Mouse (Mus musculus): Measurements from ENCODE around the gene Spag9. TPM values are rescaled to one million over a fixed set of nuclear protein-coding genes. Genes with fewer than 3 reads are reported as not detected.

The Spag9 gene
- polyA plus RNA-seq, 1 experiment from 2014 or later = 10.0 TPM

DNA sequence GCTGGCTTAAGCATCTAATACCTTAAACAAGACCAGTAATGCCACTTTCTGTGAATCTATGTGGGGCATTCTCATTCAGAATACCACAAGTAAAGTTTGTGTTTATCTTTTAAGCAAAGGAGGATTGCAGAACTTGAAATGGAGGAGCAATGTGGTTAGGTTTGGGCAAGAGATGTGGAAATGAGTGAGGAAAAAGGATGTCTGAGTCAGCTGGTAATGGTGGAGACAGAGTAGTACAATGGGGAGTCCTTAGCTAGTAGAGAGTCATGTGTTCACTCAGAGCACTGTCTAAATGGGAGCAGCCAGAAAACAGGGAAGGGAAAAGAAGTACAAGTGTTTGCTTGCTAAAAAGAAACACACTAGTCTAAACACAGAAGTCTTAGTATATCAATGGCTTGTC, 122.7 kb downstream of the Spag9 start:
- no peaks in the 10 kb centered on the region for H3K27me3 ChIP-seq
- H3K9ac ChIP-seq = no peak overlapping the region
- ATAC-seq (ENCODE audit: low read depth) (no peak), DNase-seq (no peak)
- no peaks in the 10 kb centered on the region for H3K9me3 ChIP-seq (replicated peaks)
- H3K36me3 ChIP-seq = peaks cover 42% of the 10 kb centered on the region
- H3K4me2 ChIP-seq = no peak overlapping the region
- no peak overlapping the region for H3K4me3 ChIP-seq (replicated peaks)
- H3K27ac ChIP-seq = no peak overlapping the region
- H3K4me1 ChIP-seq (replicated peaks) = peaks cover 9% of the 10 kb centered on the region

DNA sequence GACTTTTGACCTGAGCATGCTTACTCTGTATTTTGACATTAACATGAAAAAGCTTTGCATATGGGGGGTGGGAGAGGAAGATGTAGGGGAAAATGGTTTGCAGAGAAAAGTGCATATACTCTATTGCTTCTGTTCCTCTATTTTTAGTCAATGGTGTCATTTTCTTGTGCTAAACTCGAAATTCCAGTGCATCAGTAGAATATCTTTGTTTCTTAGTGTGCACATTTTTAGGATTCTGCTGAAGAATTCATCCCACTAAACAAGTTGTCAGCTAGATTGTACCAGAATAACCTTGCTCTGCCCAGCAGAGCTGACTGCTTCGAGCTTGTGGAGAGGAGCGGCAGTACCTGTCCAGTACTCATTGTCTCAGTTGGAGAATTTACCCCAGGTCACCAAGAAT, 124.8 kb downstream of the Spag9 start:
- no peak overlapping the region for H3K9ac ChIP-seq
- H3K4me2 ChIP-seq = no peak overlapping the region
- DNase-seq (no peak), ATAC-seq (ENCODE audit: low read depth) (no peak)
- H3K27me3 ChIP-seq = no peaks in the 10 kb centered on the region
- H3K9me3 ChIP-seq (replicated peaks) = no peaks in the 10 kb centered on the region
- H3K4me3 ChIP-seq (replicated peaks) = no peak overlapping the region
- H3K4me1 ChIP-seq (replicated peaks) = no peaks in the 10 kb centered on the region
- peaks cover 34% of the 10 kb centered on the region for H3K36me3 ChIP-seq
- H3K27ac ChIP-seq = no peak overlapping the region
- WGBS (ENCODE audit: insufficient replicate concordance) = 76% methylated on average over 3 of the region's 3 CpGs

DNA sequence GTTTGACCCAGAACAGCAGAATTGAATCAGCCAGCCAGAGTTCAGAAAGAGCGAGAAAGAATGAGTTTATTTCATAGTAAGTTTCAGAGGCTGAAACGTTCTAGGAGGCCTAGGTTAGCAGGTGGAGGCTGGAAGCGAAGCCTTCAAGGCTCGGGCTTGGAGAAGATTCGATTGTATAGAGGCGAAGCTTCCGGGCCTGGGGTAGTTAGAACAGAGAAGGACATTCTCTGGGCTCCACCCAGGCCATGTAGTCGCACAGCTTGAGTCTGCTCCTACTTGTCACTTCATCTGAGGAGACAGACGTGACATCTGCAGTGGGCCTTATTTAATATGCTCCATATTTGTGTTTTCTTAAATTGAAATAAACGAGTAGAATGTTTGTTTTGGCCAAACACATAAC, 125.6 kb downstream of the Spag9 start:
- Histone ChIP-seq H3K9ac (no peak overlapping the region), H3K27me3 (no peaks in the 10 kb centered on the region), H3K27ac (no peak overlapping the region), H3K4me3 (replicated peaks) (no peak overlapping the region), H3K4me1 (replicated peaks) (no peaks in the 10 kb centered on the region), H3K9me3 (replicated peaks) (no peaks in the 10 kb centered on the region), H3K36me3 (peaks cover 30% of the 10 kb centered on the region), H3K4me2 (no peak overlapping the region)
- 78% methylated on average over 10 of the region's 10 CpGs for WGBS (ENCODE audit: insufficient replicate concordance)
- DNase-seq = no peak
- ATAC-seq (ENCODE audit: low read depth) = no peak

DNA sequence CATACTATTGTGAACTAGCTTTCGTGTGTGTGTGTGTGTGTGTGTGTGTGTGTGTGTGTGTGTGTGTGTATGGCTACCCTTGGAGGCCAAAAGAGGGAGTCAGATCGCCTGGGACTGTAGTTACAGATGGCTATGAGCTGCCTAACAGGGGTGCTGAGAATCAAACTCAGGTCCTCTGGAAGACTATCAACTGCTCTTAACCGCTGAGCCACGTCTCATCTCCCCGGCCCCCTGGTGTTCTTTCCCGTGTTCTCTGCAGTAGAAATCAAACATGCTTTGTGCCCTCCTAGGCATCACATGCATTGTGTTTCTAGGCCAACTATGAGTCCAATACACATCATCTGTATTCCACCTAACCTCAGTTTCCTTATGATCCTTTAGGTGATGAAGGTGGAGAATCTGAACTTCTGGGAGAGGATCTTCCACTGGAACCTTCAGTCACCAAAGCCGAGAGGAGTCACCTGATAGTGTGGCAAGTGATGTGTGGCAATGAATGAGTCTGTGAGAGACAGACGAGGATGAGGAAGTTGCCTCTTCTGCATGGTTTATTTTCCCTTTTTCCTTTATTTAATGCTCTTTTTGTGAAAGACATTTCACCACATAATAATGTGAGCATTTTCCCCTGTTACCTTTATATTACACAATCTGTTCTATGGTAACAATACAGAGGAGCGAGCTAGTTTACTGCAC, 126.6 kb downstream of the Spag9 start:
- Histone ChIP-seq H3K9ac (no peak overlapping the region), H3K9me3 (replicated peaks) (no peaks in the 10 kb centered on the region), H3K36me3 (peaks cover 22% of the 10 kb centered on the region), H3K27me3 (no peaks in the 10 kb centered on the region), H3K4me2 (no peak overlapping the region), H3K4me1 (replicated peaks) (no peaks in the 10 kb centered on the region), H3K27ac (no peak overlapping the region), H3K4me3 (replicated peaks) (no peak overlapping the region)
- DNase-seq (no peak), ATAC-seq (ENCODE audit: low read depth) (no peak)
- 85% methylated on average over 9 of the region's 9 CpGs for WGBS (ENCODE audit: insufficient replicate concordance)

DNA sequence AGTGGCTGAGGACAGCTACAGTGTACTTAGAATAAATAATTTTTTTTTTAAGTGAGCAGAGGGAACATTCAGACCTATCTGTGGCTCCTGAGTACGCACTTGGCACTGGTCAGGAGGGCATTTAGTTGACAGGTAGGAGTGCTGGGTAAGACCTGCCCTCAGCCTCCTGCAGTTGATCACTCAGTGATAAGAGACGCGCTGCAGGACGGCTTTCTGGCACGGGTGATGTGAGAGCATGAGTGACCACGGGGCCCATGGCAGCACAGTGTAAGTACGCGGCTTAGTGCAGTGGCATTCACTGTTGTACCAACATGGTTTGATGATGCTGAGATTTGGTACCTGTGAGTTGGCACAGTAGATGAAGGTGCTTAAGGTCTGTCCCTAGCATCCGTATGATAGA, 130.8 kb downstream of the Spag9 start:
- Histone ChIP-seq H3K4me3 (replicated peaks) (no peak overlapping the region), H3K27me3 (no peaks in the 10 kb centered on the region), H3K4me1 (replicated peaks) (peaks cover 2% of the 10 kb centered on the region; the same call in 1 of the 2 replicates), H3K4me2 (no peak overlapping the region), H3K9ac (no peak overlapping the region), H3K36me3 (peaks cover 8% of the 10 kb centered on the region; the same call in 1 of the 2 replicates), H3K9me3 (replicated peaks) (no peaks in the 10 kb centered on the region), H3K27ac (no peak overlapping the region)
- DNase-seq = no peak
- 83% methylated on average over 9 of the region's 9 CpGs for WGBS (ENCODE audit: insufficient replicate concordance)
- ATAC-seq (ENCODE audit: low read depth) = no peak

DNA sequence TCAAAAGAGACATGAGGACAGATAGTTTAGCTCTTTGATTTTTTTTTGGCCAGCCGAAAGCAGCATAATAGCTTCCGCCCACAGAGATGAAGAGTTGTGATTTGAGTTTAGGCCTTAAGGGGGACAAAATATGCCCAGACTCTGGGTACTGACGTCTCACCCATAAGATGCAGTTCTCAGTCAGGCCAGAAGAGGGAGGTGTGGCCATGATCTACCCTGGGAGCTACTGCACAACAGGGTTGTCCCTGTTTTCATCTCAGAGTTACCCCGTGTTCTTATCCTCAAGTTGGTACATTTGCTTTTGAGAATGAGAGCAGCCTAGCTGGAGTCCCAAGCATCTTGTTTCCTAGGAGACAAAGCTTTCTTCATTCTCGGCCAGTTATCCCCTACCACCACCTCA, 132.1 kb downstream of the Spag9 start:
- peaks cover 2% of the 10 kb centered on the region; the same call in 1 of the 2 replicates for H3K4me1 ChIP-seq (replicated peaks)
- H3K27me3 ChIP-seq = no peaks in the 10 kb centered on the region
- no peaks in the 10 kb centered on the region for H3K9me3 ChIP-seq (replicated peaks)
- no peak overlapping the region for H3K4me3 ChIP-seq (replicated peaks)
- 37% methylated on average over 5 of the region's 5 CpGs for WGBS (ENCODE audit: insufficient replicate concordance)
- peak; percentile 47; the same call in 1 of the 2 replicates for ATAC-seq (ENCODE audit: low read depth)
- H3K27ac ChIP-seq = no peak overlapping the region
- peaks cover under 1% of the 10 kb centered on the region; the same call in 1 of the 2 replicates for H3K36me3 ChIP-seq
- H3K4me2 ChIP-seq = no peak overlapping the region
- DNase-seq = peak; percentile 51
- H3K9ac ChIP-seq = no peak overlapping the region

DNA sequence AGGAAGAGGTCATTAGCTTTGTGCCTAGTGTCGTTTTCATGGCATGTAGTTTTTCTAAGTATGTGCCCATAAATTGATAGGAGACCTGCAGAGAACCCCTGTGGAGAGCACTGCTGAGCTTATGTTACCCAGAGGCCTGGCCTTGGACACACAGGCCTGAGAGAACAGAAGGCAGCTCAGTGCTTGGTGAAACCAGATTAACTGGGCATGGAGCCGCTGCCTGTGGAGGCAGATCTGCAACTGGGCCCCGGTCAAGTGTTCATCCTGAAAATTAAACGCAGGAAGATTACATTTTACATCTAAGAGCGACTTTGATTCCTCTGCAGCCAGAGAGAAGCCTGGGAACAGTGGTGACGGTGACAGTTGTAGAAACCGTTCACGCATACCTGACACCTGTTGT, 132.6 kb downstream of the Spag9 start:
- ATAC-seq (ENCODE audit: low read depth) (no peak), DNase-seq (no peak)
- 82% methylated on average over 8 of the region's 8 CpGs for WGBS (ENCODE audit: insufficient replicate concordance)
- Histone ChIP-seq H3K9me3 (replicated peaks) (no peaks in the 10 kb centered on the region), H3K27ac (no peak overlapping the region), H3K27me3 (no peaks in the 10 kb centered on the region), H3K4me2 (no peak overlapping the region), H3K9ac (no peak overlapping the region), H3K36me3 (no peaks in the 10 kb centered on the region), H3K4me3 (replicated peaks) (no peak overlapping the region), H3K4me1 (replicated peaks) (peaks cover 5% of the 10 kb centered on the region)

DNA sequence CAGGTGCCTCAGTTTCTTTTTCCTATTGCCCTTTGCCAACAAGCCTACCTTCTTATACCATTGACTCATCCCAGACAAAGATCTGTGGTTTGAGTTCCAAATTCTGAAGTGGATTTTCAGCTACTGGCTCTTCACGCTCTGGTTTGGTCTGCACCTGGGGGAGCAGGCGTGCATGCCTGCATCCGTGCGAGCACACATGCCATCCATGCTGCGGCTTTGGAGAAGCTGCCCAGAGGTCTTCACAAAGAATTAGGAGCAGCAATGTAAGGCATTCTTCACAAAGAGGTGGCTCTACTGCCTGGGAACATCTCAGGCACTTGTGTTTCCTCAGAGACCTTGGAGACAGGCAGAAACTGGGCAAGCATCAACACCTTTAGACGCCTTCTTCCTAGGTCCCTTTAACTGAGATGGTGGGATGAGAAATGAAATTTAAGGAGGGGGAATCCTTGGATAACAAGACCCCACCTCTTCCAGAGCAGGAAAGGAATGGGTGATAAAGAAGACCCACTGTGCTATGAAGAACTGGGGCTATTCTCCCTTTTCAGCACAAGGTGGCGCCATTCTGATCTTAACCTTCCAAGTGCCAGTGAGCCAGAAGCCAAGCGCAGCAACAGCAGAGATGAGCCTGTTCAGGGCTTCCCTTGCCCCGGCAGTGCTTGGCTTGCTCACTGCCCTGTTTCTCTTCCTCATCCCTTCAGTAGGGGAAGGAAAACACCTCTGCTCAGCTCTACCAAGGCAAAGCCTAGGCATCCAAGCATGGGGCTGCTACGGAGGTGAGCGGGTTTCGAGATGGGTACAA, 133.6 kb downstream of the Spag9 start:
- ATAC-seq (ENCODE audit: low read depth) = no peak
- no peak overlapping the region for H3K9ac ChIP-seq
- H3K9me3 ChIP-seq (replicated peaks) = no peaks in the 10 kb centered on the region
- 62% methylated on average over 12 of the region's 12 CpGs for WGBS (ENCODE audit: insufficient replicate concordance)
- H3K4me2 ChIP-seq = no peak overlapping the region
- H3K4me3 ChIP-seq (replicated peaks) = no peak overlapping the region
- H3K27me3 ChIP-seq = no peaks in the 10 kb centered on the region
- no peak overlapping the region for H3K27ac ChIP-seq
- no peaks in the 10 kb centered on the region for H3K36me3 ChIP-seq
- H3K4me1 ChIP-seq (replicated peaks) = peaks cover 14% of the 10 kb centered on the region
- peak; percentile 27 for DNase-seq

DNA sequence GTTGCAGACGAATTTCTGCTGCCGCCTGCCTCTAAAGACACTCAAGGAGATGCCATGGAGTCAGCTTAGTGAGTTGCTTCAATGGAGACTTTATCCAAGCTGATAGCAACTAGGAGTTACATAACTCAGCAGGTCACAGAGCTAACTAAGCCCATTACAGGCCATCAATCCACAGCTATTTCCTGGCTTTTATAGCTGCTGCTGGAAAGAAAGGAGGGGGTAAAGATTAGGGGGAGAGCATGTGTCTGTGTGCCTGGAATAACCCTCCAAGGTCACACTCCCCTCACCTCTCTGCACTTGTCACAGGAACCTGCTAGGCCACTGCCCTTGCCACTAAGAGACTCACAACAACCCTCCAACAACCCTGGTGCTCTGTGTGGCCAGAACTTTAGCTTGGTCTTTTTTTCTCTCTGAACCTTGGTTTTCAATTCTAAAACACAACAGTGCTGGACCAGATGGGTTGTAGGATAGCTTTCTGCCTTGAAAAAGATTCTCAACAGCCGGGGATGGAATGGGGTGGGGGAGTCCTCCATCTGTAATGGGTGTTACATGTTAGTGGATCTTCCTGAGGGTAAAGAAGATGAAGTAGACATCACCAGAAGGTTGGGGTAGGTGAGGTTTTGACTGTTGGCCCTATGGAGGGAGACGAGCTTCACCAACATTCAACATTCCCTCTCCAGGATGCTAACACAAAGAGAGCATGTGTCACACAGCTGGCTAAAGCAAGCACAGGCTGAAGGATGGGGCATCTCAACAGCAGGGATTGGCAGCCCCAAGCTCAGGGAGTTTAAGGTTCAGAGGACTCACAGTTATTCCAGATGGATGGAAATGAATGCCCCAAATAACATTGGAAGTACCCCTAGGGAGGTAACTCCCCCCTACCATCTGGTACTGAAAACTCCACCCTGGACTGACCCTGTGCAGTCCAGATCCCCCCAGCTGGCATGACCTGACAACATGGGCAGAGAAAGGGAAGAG, 134.5 kb downstream of the Spag9 start:
- WGBS (ENCODE audit: insufficient replicate concordance) = 56% methylated on average over 4 of the region's 4 CpGs
- H3K9ac ChIP-seq = no peak overlapping the region
- no peak for ATAC-seq (ENCODE audit: low read depth)
- H3K9me3 ChIP-seq (replicated peaks) = no peaks in the 10 kb centered on the region
- no peaks in the 10 kb centered on the region for H3K27me3 ChIP-seq
- no peak overlapping the region for H3K4me2 ChIP-seq
- H3K4me1 ChIP-seq (replicated peaks) = peaks cover 19% of the 10 kb centered on the region
- H3K36me3 ChIP-seq = no peaks in the 10 kb centered on the region
- H3K27ac ChIP-seq = no peak overlapping the region
- H3K4me3 ChIP-seq (replicated peaks) = no peak overlapping the region
- no peak for DNase-seq

DNA sequence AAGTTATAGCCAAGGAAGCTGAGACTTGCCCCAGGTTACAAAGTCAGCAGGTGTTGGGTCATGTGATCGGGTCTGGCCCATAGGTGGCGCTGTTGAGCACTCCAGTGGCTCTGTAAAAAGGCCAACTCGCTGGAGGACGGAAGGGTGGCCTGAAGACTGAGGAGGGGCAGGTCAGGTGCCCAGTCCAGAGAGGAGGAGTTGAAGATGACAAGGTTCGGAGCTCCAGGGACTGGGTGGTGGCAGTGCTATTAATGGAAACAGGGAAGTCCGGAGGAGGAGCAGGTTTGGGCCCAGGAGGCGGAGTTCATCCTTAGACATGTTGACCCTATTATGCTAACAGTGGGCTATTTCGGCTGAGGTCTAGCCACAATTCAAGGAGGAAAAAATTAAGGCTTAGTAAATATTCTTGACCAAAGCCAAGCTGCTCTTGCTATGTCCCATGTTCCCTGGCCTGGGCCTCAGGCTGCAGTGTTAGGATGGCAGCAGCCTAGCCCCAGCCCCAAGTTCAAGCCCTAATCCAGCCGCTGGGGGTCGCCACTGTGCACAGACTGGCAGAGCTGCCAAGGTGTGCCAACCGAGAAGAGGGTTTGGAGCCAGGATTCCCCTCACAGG, 137.6 kb downstream of the Spag9 start:
- Histone ChIP-seq H3K36me3 (no peaks in the 10 kb centered on the region), H3K27me3 (no peaks in the 10 kb centered on the region), H3K4me1 (replicated peaks) (peaks cover 33% of the 10 kb centered on the region), H3K9me3 (replicated peaks) (no peaks in the 10 kb centered on the region), H3K9ac (no peak overlapping the region), H3K27ac (no peak overlapping the region), H3K4me3 (replicated peaks) (peak overlapping the region; percentile 19), H3K4me2 (peak overlapping the region; percentile 50)
- DNase-seq (peak; percentile 73), ATAC-seq (ENCODE audit: low read depth) (peak; percentile 41)
- WGBS (ENCODE audit: insufficient replicate concordance) = 17% methylated on average over 11 of the region's 11 CpGs

Data from liver, embryonic 13.5 days (tissue).